Mouse (Mus musculus) heart, adult 2 months (tissue): ENCODE measurements around the gene Epn1.

Experiments used
- CTCF ChIP-seq: fragments of 200-600 bp; IDR thresholded peaks from 2 replicates; pipeline ENCODE4 v1.8.1; 2022; ENCODE audit warnings: antibody characterized with exemption, mild to moderate bottlenecking, moderate library complexity
- POLR2A ChIP-seq: fragments of 200-500 bp; IDR thresholded peaks from 2 replicates; pipeline ENCODE4 v1.6.1; 2011; ENCODE audit warnings: mild to moderate bottlenecking, low read depth, low read length, control low read depth; ENCODE audit not compliant: insufficient read depth

DNA sequence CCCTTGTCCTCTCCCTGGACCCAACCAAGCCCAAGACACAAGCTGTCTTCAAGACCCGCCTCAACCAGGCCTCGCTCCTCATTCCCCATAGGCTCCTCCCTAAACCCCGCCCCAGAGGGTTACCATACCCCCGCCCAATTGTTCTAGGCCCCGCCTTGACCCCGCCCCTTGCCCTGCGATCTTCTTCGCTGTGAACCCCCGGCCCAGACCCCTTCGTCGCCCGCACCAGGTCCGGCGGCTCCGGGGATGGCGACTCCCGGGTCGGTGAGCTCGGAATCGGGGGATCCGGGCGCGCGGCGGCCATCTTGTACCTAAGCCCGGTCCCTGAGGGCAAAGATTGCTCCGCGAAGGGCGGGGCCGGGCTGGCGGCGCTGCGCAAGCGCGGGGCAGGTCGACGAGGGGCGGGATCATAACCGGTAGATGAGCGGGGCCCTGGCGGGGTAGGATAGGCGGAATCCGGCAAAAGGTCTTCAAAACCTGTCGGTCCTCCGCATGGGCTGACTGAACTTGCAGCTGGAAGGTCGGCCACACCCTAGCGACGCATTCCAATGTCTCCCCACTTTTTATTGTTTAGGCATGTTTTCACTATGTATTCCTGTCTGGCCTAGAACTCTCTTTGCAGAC is 41.8 kb upstream of the Epn1 start, which contains the start of gene Zfp784:
- TF ChIP-seq CTCF = peak; percentile 3; the same call in 1 of the 2 replicates
- TF ChIP-seq POLR2A = peak; percentile 81
